Mouse (Mus musculus) macrophage (primary cell): ENCODE results near the gene 1700003H04Rik. TPM values are rescaled to one million over a fixed set of nuclear protein-coding genes. Genes with fewer than 3 reads are reported as not detected.

Experiments
- H3K27ac ChIP-seq: fragments of 350-480 bp; formaldehyde crosslinking; 2 replicates; pipeline ENCODE4 v1.9.0; 2021
- H3K36me3 ChIP-seq: fragments of 350-480 bp; formaldehyde crosslinking; 2 replicates; pipeline ENCODE4 v1.9.0; 2021; ENCODE audit errors: inconsistent target
- H3K4me3 ChIP-seq: fragments of 350-480 bp; formaldehyde crosslinking; 2 replicates; pipeline ENCODE4 v1.9.0; 2021; ENCODE audit errors: inconsistent target
- H3K79me2 ChIP-seq: fragments of 350-480 bp; formaldehyde crosslinking; 2 replicates; pipeline ENCODE4 v1.9.0; 2021; ENCODE audit errors: inconsistent target
- WGBS: methylation state at CpG from one replicate; pipeline ENCODE4 v1.1.7; 2026; ENCODE audit warnings: inconsistent platforms; ENCODE audit not compliant: missing documents; 5-methylcytosine and 5-hydroxymethylcytosine counted together
- polyA plus RNA-seq: library from polyadenylated mRNA; stranded (reverse); fragments of 250-400 nt; gene quantifications from 3 replicates; pipeline ENCODE4 v1.2.4, GENCODE M21; 2018; ENCODE audit warnings: inconsistent platforms
- total RNA-seq, 78 experiments: library from RNA; depleted of rRNA; stranded (reverse); fragments of 250-400 nt; gene quantifications; 1 replicate in 9 of 78; 2 replicates in 24 of 78; 3 replicates in 43 of 78; 4 replicates in 2 of 78; pipeline ENCODE4 v1.2.4; 2018; ENCODE audit warnings: inconsistent platforms in 56 of 78

1700003H04Rik gene
- not detected for total RNA-seq (2018; cell fraction: chromatin; rRNA removed)
- not detected for total RNA-seq (2018; cell fraction: cytosol; rRNA removed)
- not detected for total RNA-seq (2018; cell fraction: nucleus; rRNA removed)
- not detected in 3 replicates for polyA plus RNA-seq

- no peak within 1 kb of the TSS for H3K4me3 ChIP-seq
- no peaks in the 10 kb centered on the region for H3K79me2 ChIP-seq
- H3K36me3 ChIP-seq = no peaks in the 10 kb centered on the region
- no peak within 1 kb of the TSS for H3K27ac ChIP-seq
Measured at GRCm38 (mm10) chr3:124581001-124581400, at the start of gene 1700003H04Rik. TSS of gene 1700003H04Rik (minus strand) at chr3:124581101.

DNA sequence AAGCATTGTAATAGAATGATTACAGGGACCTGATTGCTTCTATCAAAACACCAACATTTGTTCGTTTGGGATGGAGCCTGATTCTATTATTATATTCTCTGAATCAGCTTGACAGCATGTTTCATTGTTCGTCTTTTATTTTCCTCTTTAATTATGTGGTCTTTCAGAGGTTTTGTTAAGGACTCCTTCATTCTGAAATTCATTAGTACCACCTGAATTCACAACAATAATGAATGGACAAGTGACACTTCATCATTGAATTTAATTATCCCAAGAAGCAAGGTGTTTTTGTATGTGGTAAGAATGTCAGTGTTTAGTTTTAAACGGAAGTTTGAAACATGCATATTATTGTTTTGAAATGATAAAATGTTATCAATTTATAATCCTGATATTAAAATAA is 42.1 kb upstream of the 1700003H04Rik start:
- WGBS = 63% methylated on average over 3 of the region's 3 CpGs
- Histone ChIP-seq H3K79me2 (no peaks in the 10 kb centered on the region), H3K36me3 (no peaks in the 10 kb centered on the region), H3K4me3 (no peak overlapping the region), H3K27ac (no peak overlapping the region)

DNA sequence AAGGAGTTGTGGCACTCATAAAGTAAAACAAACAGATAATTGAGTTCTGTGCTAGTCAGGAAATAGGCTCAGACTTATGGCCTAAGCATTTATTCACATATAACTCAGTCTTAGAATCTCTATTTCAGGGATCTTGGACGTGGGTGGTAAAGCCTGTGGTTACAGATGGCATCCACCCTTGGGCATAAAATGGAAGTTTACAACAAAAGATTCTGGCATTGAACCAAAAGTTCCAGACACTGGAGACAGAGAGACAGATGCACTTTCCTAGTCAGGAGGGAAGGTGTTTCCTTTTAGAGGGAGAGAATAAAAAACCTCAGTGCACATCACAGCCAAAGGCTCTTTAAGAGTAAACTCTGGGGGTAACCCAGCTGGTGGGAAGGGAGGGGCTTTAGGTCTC is 32.4 kb upstream of the 1700003H04Rik start:
- Histone ChIP-seq H3K27ac (no peak overlapping the region), H3K36me3 (no peaks in the 10 kb centered on the region), H3K4me3 (no peak overlapping the region), H3K79me2 (no peaks in the 10 kb centered on the region)
- 79% methylated on average over 1 of the region's 1 CpGs for WGBS

GRCm38 (mm10) chr3:124609956-124610355 is 29.1 kb upstream of the 1700003H04Rik start:
- H3K79me2 ChIP-seq = no peaks in the 10 kb centered on the region
- H3K4me3 ChIP-seq = no peak overlapping the region
- no peaks in the 10 kb centered on the region for H3K36me3 ChIP-seq
- H3K27ac ChIP-seq = no peak overlapping the region

GRCm38 (mm10) chr3:124606021-124606517 is 25.2 kb upstream of the 1700003H04Rik start:
- H3K27ac ChIP-seq = no peak overlapping the region
- no peaks in the 10 kb centered on the region for H3K79me2 ChIP-seq
- no peaks in the 10 kb centered on the region for H3K36me3 ChIP-seq
- no peak overlapping the region for H3K4me3 ChIP-seq

- H3K4me3 ChIP-seq = no peak overlapping the region
- WGBS = 71% methylated on average over 1 of the region's 1 CpGs
Measured at GRCm38 (mm10) chr3:124605518-124605917, 24.6 kb upstream of the 1700003H04Rik start.

GRCm38 (mm10) chr3:124597789-124598188 is 16.9 kb upstream of the 1700003H04Rik start:
- Histone ChIP-seq H3K27ac (no peak overlapping the region), H3K36me3 (no peaks in the 10 kb centered on the region), H3K79me2 (no peaks in the 10 kb centered on the region), H3K4me3 (no peak overlapping the region)

More at GRCm38 (mm10) chr3:124605518-124605917, 24.6 kb upstream of the 1700003H04Rik start:
- Histone ChIP-seq H3K79me2 (no peaks in the 10 kb centered on the region), H3K27ac (no peak overlapping the region), H3K36me3 (no peaks in the 10 kb centered on the region)

GRCm38 (mm10) chr3:124587534-124587933 is 6.6 kb upstream of the 1700003H04Rik start:
- no peak overlapping the region for H3K27ac ChIP-seq
- WGBS = 21% methylated on average over 3 of the region's 3 CpGs
- no peaks in the 10 kb centered on the region for H3K36me3 ChIP-seq
- no peaks in the 10 kb centered on the region for H3K79me2 ChIP-seq
- no peak overlapping the region for H3K4me3 ChIP-seq

DNA sequence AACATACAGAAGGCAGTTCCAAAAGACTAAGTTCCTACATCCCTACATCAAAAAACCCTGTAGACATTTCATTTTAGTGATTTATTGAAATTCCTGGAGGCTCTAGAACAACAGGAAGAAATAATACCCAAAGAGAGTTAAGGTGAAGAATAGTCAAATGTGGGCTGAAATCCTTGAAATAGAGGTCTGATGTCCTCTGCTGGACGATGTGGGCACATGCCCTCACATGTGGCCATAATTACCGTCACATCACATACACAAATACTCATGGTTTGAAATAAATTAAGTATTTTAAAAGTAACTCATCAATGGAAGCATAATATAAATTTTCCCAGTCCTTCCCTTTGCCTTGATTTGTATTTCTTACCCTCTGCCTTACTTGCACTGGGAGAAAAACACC is 4.9 kb upstream of the 1700003H04Rik start:
- WGBS = 80% methylated on average over 2 of the region's 2 CpGs
- no peak overlapping the region for H3K4me3 ChIP-seq
- no peaks in the 10 kb centered on the region for H3K79me2 ChIP-seq
- H3K36me3 ChIP-seq = no peaks in the 10 kb centered on the region
- no peak overlapping the region for H3K27ac ChIP-seq

DNA sequence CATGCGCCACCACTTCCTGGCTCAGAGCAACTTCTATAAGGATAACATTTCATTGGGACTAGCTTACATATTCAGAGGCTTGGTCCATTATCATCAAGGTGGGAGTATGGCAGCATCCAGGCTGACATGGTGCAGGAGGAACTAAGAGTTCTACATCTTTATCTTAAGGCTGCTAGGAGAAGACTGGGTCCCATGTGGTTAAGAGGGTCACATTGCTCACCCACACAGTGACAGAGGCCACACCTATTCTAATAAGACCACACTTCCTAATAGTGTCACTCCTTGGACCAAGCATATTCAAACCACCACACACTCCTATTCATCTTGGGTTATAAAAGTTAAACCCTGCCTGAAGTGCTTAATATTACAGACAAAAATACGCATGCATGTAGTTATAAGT is 23.6 kb downstream of the 1700003H04Rik start:
- Histone ChIP-seq H3K4me3 (no peak overlapping the region), H3K27ac (no peak overlapping the region), H3K36me3 (no peaks in the 10 kb centered on the region), H3K79me2 (no peaks in the 10 kb centered on the region)
- 85% methylated on average over 2 of the region's 2 CpGs for WGBS

DNA sequence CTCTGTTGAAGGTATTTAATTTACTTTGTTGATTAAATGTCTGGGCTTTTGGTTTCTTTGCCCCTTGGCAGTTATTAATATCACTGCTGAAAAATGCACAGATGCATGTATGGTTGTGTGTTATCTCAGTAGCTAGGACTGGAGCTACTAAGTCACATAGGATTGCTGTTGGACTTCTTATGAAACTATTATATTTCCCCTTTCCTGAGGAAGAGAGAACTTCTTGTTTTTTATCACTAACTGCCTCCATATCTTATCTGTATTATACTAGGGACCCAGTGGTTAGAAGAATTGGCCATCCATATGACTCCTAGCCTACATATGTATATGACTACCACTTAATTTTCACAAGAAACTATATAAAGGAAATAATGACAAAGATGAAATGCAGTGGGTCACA is 24.9 kb downstream of the 1700003H04Rik start:
- Histone ChIP-seq H3K27ac (no peak overlapping the region), H3K4me3 (no peak overlapping the region), H3K79me2 (no peaks in the 10 kb centered on the region), H3K36me3 (no peaks in the 10 kb centered on the region)

GRCm38 (mm10) chr3:124555092-124555491 is 25.8 kb downstream of the 1700003H04Rik start:
- Histone ChIP-seq H3K27ac (no peak overlapping the region), H3K79me2 (no peaks in the 10 kb centered on the region), H3K4me3 (no peak overlapping the region), H3K36me3 (no peaks in the 10 kb centered on the region)
- 70% methylated on average over 2 of the region's 2 CpGs for whole genome bisulfite sequencing

- no peak overlapping the region for H3K4me3 ChIP-seq
- H3K79me2 ChIP-seq = no peaks in the 10 kb centered on the region
- H3K27ac ChIP-seq = no peak overlapping the region
- 91% methylated on average over 10 of the region's 10 CpGs for WGBS
- no peaks in the 10 kb centered on the region for H3K36me3 ChIP-seq
Measured at GRCm38 (mm10) chr3:124548898-124549297, 32.0 kb downstream of the 1700003H04Rik start.

DNA sequence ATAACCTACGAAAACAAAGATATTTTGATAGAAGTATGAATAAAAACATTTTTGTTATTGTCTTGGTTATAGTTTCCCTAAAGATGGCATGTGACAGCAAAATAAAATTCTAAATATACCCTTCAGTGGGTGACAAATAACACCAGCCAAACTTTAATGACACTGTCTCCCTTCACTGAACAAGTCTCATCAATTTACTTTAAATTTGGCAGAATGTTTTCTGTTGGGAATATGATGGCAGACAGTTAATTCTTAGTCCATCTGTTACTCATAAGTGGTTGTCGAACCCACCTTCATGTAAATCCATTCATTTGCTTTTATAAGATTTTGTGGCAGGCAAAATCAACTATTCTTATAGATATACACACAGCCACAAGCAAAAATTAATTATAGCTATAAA is 42.6 kb downstream of the 1700003H04Rik start:
- Histone ChIP-seq H3K36me3 (no peaks in the 10 kb centered on the region), H3K79me2 (no peaks in the 10 kb centered on the region), H3K27ac (no peak overlapping the region), H3K4me3 (no peak overlapping the region)
- 93% methylated on average over 2 of the region's 2 CpGs for WGBS

DNA sequence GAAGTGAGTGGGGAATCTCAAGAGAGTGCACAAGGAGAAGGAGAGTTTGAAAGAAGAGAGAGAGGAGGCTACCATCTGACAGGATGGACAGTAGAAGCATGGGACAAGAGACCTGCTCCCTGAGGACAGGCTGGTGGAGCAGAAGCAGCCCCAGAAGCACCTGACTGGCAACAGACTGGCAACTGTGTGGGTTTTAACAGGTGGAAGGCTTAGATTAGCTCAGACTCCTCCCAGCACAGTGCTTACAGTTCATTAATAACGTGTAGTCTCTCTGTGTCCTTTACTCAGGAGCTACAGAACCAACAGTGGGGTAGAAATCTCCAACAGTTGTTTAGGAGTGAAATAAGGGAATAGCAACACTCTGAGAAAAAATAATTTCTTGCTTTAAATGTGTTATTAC is 44.3 kb downstream of the 1700003H04Rik start:
- 42% methylated on average over 1 of the region's 1 CpGs for WGBS
- Histone ChIP-seq H3K36me3 (no peaks in the 10 kb centered on the region), H3K27ac (no peak overlapping the region), H3K4me3 (no peak overlapping the region), H3K79me2 (no peaks in the 10 kb centered on the region)

- 81% methylated on average over 2 of the region's 2 CpGs for whole genome bisulfite sequencing
Measured at GRCm38 (mm10) chr3:124518786-124519185, 62.1 kb downstream of the 1700003H04Rik start.

More at GRCm38 (mm10) chr3:124518786-124519185, 62.1 kb downstream of the 1700003H04Rik start:
- H3K36me3 ChIP-seq = no peaks in the 10 kb centered on the region
- no peak overlapping the region for H3K27ac ChIP-seq
- no peaks in the 10 kb centered on the region for H3K79me2 ChIP-seq
- H3K4me3 ChIP-seq = no peak overlapping the region
